Mouse (Mus musculus): ENCODE results near the gene Mgp.

Mgp gene

GRCm38 (mm10) chr6:136875670-136876069 is at the start of gene Mgp:
TSS of gene Mgp (minus strand) at chr6:136875823.
- no peak for DNase-seq

- DNase-seq: no peak
These were observed 49.4 kb upstream of the Mgp start for GRCm38 (mm10) chr6:136925049-136925448.

GRCm38 (mm10) chr6:136923532-136923931 is 47.9 kb upstream of the Mgp start, which contains the start of gene Pde6h:
TSS of gene Pde6h (plus strand) at chr6:136923832.
- DNase-seq: no peak

GRCm38 (mm10) chr6:136922871-136923270 is 47.2 kb upstream of the Mgp start:
- DNase-seq: no peak

GRCm38 (mm10) chr6:136922080-136922479 is 46.5 kb upstream of the Mgp start, which contains the start of gene Erp27:
TSS of gene Erp27 (minus strand) at chr6:136922180.
- DNase-seq: no peak

GRCm38 (mm10) chr6:136921601-136922000 is 46.0 kb upstream of the Mgp start:
- no peak for DNase-seq

- peak; percentile 42 to 77 for DNase-seq
These were observed 45.0 kb upstream of the Mgp start for GRCm38 (mm10) chr6:136920320-136921257.

GRCm38 (mm10) chr6:136917885-136918284 is 42.3 kb upstream of the Mgp start:
- no peak for DNase-seq

- DNase-seq: no peak
These were observed 40.2 kb upstream of the Mgp start for GRCm38 (mm10) chr6:136915721-136916395.

- no peak for DNase-seq
These were observed 38.6 kb upstream of the Mgp start for GRCm38 (mm10) chr6:136914234-136914633.

- no peak for DNase-seq
These were observed 37.9 kb upstream of the Mgp start for GRCm38 (mm10) chr6:136913384-136914126.

GRCm38 (mm10) chr6:136912751-136913265 is 37.2 kb upstream of the Mgp start:
- no peak for DNase-seq

GRCm38 (mm10) chr6:136910247-136910890 is 34.7 kb upstream of the Mgp start:
- no peak for DNase-seq

GRCm38 (mm10) chr6:136906937-136907293 is 31.3 kb upstream of the Mgp start:
- DNase-seq: no peak

GRCm38 (mm10) chr6:136906283-136906936 is 30.8 kb upstream of the Mgp start:
- DNase-seq: no peak

GRCm38 (mm10) chr6:136903885-136904470 is 28.4 kb upstream of the Mgp start:
- DNase-seq: no peak

- no peak for DNase-seq
These were observed 26.9 kb upstream of the Mgp start for GRCm38 (mm10) chr6:136902527-136902926.

GRCm38 (mm10) chr6:136901010-136901409 is 25.4 kb upstream of the Mgp start:
- no peak for DNase-seq

GRCm38 (mm10) chr6:136900369-136901009 is 24.9 kb upstream of the Mgp start:
- no peak for DNase-seq

- DNase-seq: no peak
These were observed 23.3 kb upstream of the Mgp start for GRCm38 (mm10) chr6:136898954-136899353.

- DNase-seq: no peak
These were observed 22.6 kb upstream of the Mgp start for GRCm38 (mm10) chr6:136898222-136898621.

Measured in cerebellum, postnatal 25 days (tissue).